Comparison of ENCODE assay signal across 28 mouse cellular contexts in genomic region chr4:57011454-57012046, GRCm38 (mm10). TPM values are rescaled to one million over a fixed set of nuclear protein-coding genes. Genes with fewer than 3 reads are reported as not detected.
DNase-seq lines count a peak whose midpoint lies in the region; ATAC-seq and TF ChIP-seq lines count a peak whose summit lies in the region.
"Had no signal": no experiment of that assay in that cellular context is flagged by ENCODE, and none has a peak within 500 bp of the region (broad histone marks: within the 10 kb centered on the region; RNA-seq: fewer than 3 reads in every experiment).

No protein-coding gene starts in this region.

- no peaks in the 10 kb centered on the region for H3K4me1 ChIP-seq in MEL (ENCODE audit: control insufficient read depth in 1 of 2, insufficient read depth in 2 of 2, low read length in 2 of 2)
- no peaks in the 10 kb centered on the region for H3K4me1 ChIP-seq in intestine, embryonic 16.5 days (ENCODE audit: control insufficient read depth, insufficient read depth, low read length)
- H3K4me1 ChIP-seq in stomach, embryonic 16.5 days (ENCODE audit: control insufficient read depth, insufficient read depth, low read length) = peaks cover 5% of the 10 kb centered on the region; the same call in 1 of the 2 replicates
- H3K4me1 ChIP-seq: forebrain, embryonic 12.5 days had no signal

- H3K9ac ChIP-seq in MEL (ENCODE audit: control insufficient read depth, low read depth, low read length, poor library complexity, severe bottlenecking) = no peak overlapping the region
- no peak overlapping the region for H3K9ac ChIP-seq in intestine, embryonic 16.5 days (ENCODE audit: low read depth, low read length)
- no peak overlapping the region for H3K9ac ChIP-seq in stomach, embryonic 16.5 days (ENCODE audit: low read length)
- H3K9ac ChIP-seq: embryonic facial prominence, embryonic 12.5 days; embryonic facial prominence, embryonic 15.5 days; forebrain, embryonic 12.5 days; forebrain, embryonic 15.5 days; heart, embryonic 13.5 days; hindbrain, embryonic 14.5 days had no signal

- TF ChIP-seq EP300 in MEL (IDR thresholded peaks at IDR 0.05; ENCODE audit: low read depth in 1 of 2, low read length in 2 of 2) = peak in 1 of 2 experiments; percentile 28; a peak in 2 of 4 replicates

- TF ChIP-seq RAD21 in MEL (IDR thresholded peaks at IDR 0.05; ENCODE audit: low read depth, low read length) = no peak

- no peak for TF ChIP-seq CTCF in MEL (IDR thresholded peaks at IDR 0.05 in 2 of 3, conservative IDR thresholded peaks at IDR 0.05 in 1 of 3; ENCODE audit: control insufficient read depth in 1 of 3, insufficient read depth in 1 of 3, low read depth in 2 of 3, low read length in 3 of 3, poor library complexity in 1 of 3, severe bottlenecking in 1 of 3)

- no peak overlapping the region for H3K4me2 ChIP-seq in intestine, embryonic 16.5 days (ENCODE audit: low read depth, low read length)
- H3K4me2 ChIP-seq in stomach, embryonic 16.5 days (ENCODE audit: low read depth, low read length) = no peak overlapping the region; the same call in 1 of the 2 replicates
- H3K4me2 ChIP-seq: embryonic facial prominence, embryonic 12.5 days; embryonic facial prominence, embryonic 15.5 days; forebrain, embryonic 12.5 days; forebrain, embryonic 15.5 days; heart, embryonic 13.5 days; hindbrain, embryonic 14.5 days had no signal

- no peaks in the 10 kb centered on the region for H3K9me3 ChIP-seq in MEL (replicated peaks; ENCODE audit: insufficient read depth, low read length)
- H3K9me3 ChIP-seq in intestine, embryonic 16.5 days (ENCODE audit: control insufficient read depth, low read length) = no peaks in the 10 kb centered on the region
- no peaks in the 10 kb centered on the region for H3K9me3 ChIP-seq in stomach, embryonic 16.5 days (replicated peaks; ENCODE audit: control insufficient read depth, low read length)
- H3K9me3 ChIP-seq: embryonic facial prominence, embryonic 12.5 days; embryonic facial prominence, embryonic 15.5 days; forebrain, embryonic 12.5 days; forebrain, embryonic 15.5 days; heart, embryonic 10.5 days; heart, embryonic 13.5 days had no signal

- peak; percentile 49 for ATAC-seq in common myeloid progenitor, adult 5-6 weeks (replicated peaks; ENCODE audit: low read depth, poor library complexity, severe bottlenecking)
- ATAC-seq in intestine, embryonic 16.5 days = peak; percentile 72; the same call in 1 of the 2 replicates
- ATAC-seq in stomach, embryonic 16.5 days (ENCODE audit: insufficient read depth, low FRiP score) = peak; percentile 67; the same call in 1 of the 2 replicates
- ATAC-seq: activated CD4-positive, CD25-positive, alpha-beta regulatory T cell, adult 4 months; CD4-positive, CD25-positive, alpha-beta regulatory T cell, adult 4 months; inflammation-experienced regulatory T-cells, adult 6 months had no signal

- H3K79me2 ChIP-seq in MEL (ENCODE audit: control insufficient read depth, insufficient read depth, low read length, poor library complexity) = no peaks in the 10 kb centered on the region

- DNase-seq in MEL (ENCODE audit: low read depth, low spot score) = peak; percentile 32
- DNase-seq in frontal cortex, postnatal 10 days (ENCODE audit: low spot score in 2 of 2) = no peak
- no peak for DNase-seq in frontal cortex, postnatal 36 days (ENCODE audit: low spot score in 2 of 2)
- DNase-seq: adrenal gland, adult 8-10 months; adrenal gland, postnatal 36 days; cerebellum, adult 18-20 months; cerebellum, adult 9-10 months; cerebellum, postnatal 14 days; gastrocnemius, adult 2 months; gastrocnemius, postnatal 25 days; heart, adult 2 months; heart, postnatal 14 days; heart, postnatal 4 days had no signal

- no peak overlapping the region for H3K27ac ChIP-seq in MEL (ENCODE audit: control insufficient read depth, low read depth, low read length)
- H3K27ac ChIP-seq in intestine, embryonic 16.5 days (ENCODE audit: low read length) = no peak overlapping the region
- H3K27ac ChIP-seq in stomach, embryonic 16.5 days (ENCODE audit: low read length) = no peak overlapping the region; the same call in 1 of the 2 replicates
- H3K27ac ChIP-seq: embryonic facial prominence, embryonic 12.5 days; embryonic facial prominence, embryonic 15.5 days; forebrain, embryonic 12.5 days; forebrain, embryonic 15.5 days; gastrocnemius, adult 2 months; heart, adult 2 months; heart, embryonic 10.5 days; heart, embryonic 13.5 days; hindbrain, embryonic 14.5 days; hindbrain, postnatal 0 days had no signal

- H3K27me3 ChIP-seq in MEL (ENCODE audit: control insufficient read depth in 1 of 2, insufficient read depth in 2 of 2, low read length in 2 of 2) = peaks cover 2 to 3% of the 10 kb centered on the region in 2 experiments; a peak in 2 of 4 replicates
- H3K27me3 ChIP-seq in intestine, embryonic 16.5 days (replicated peaks; ENCODE audit: control insufficient read depth, insufficient read depth, low read length) = no peaks in the 10 kb centered on the region
- no peaks in the 10 kb centered on the region for H3K27me3 ChIP-seq in stomach, embryonic 16.5 days (ENCODE audit: control insufficient read depth, insufficient read depth, low read length)
- H3K27me3 ChIP-seq: embryonic facial prominence, embryonic 15.5 days; forebrain, embryonic 15.5 days had no signal

- H3K4me3 ChIP-seq in MEL (ENCODE audit: control insufficient read depth in 1 of 2, insufficient read depth in 1 of 2, low read depth in 2 of 2, low read length in 2 of 2) = no peak overlapping the region
- no peak overlapping the region for H3K4me3 ChIP-seq in intestine, embryonic 16.5 days (ENCODE audit: low read length)
- H3K4me3 ChIP-seq in stomach, embryonic 16.5 days (replicated peaks; ENCODE audit: low read length) = no peak overlapping the region
- H3K4me3 ChIP-seq: embryonic facial prominence, embryonic 12.5 days; embryonic facial prominence, embryonic 15.5 days; forebrain, embryonic 12.5 days; forebrain, embryonic 15.5 days; gastrocnemius, adult 2 months; heart, adult 2 months; heart, embryonic 10.5 days; heart, embryonic 13.5 days had no signal

- 62% methylated on average over 8 of the region's 8 CpGs for WGBS in intestine, embryonic 16.5 days
- WGBS in stomach, embryonic 16.5 days = 62% methylated on average over 8 of the region's 8 CpGs

- H3K36me3 ChIP-seq in MEL (ENCODE audit: control insufficient read depth in 1 of 2, insufficient read depth in 2 of 2, low read length in 2 of 2) = no peaks in the 10 kb centered on the region
- H3K36me3 ChIP-seq in intestine, embryonic 16.5 days (ENCODE audit: control insufficient read depth, insufficient read depth, low read length) = no peaks in the 10 kb centered on the region
- H3K36me3 ChIP-seq in stomach, embryonic 16.5 days (ENCODE audit: control insufficient read depth, insufficient read depth, low read length) = no peaks in the 10 kb centered on the region
- H3K36me3 ChIP-seq: embryonic facial prominence, embryonic 12.5 days; embryonic facial prominence, embryonic 15.5 days; forebrain, embryonic 12.5 days; forebrain, embryonic 15.5 days; heart, embryonic 10.5 days; heart, embryonic 13.5 days had no signal

- TF ChIP-seq POLR2A in MEL (IDR thresholded peaks at IDR 0.05; ENCODE audit: control insufficient read depth in 1 of 2, insufficient read depth in 1 of 2, low read depth in 1 of 2, low read length in 2 of 2, poor library complexity in 1 of 2) = no peak

TF ChIP-seq in MEL, 35 proteins besides CTCF, POLR2A, EP300 and RAD21:
- no peak for TF ChIP-seq MAZ (IDR thresholded peaks at IDR 0.05; ENCODE audit: low read depth, low read length)
- TF ChIP-seq GATA1 (IDR thresholded peaks at IDR 0.05; ENCODE audit: low read depth, low read length) = 0 out of 2 replicates have a peak, but pooled peaks have one; percentile 7
- no peak for TF ChIP-seq E2F4 (IDR thresholded peaks at IDR 0.05; ENCODE audit: borderline replicate concordance, low read depth, low read length)
- no peak for TF ChIP-seq MXI1 (IDR thresholded peaks at IDR 0.05; ENCODE audit: low read depth, low read length)
- no peak for TF ChIP-seq HCFC1 (IDR thresholded peaks at IDR 0.05; ENCODE audit: low read depth, low read length)
- no peak for TF ChIP-seq NRF1 (IDR thresholded peaks at IDR 0.05; ENCODE audit: insufficient read depth, low read depth, low read length, poor library complexity, severe bottlenecking)
- no peak for TF ChIP-seq CHD2 (IDR thresholded peaks at IDR 0.05; ENCODE audit: low read length)

RNA-seq across cellular contexts. Expression of gene Frrs1l, which starts 21.4 kb away (rescaled TPM):
- not detected in 2 replicates for total RNA-seq in MEL (2012; rRNA removed)
- not detected for polyA plus RNA-seq in MEL (2012; ENCODE audit: insufficient read depth in 1 of 2, insufficient read length in 2 of 2, low read depth in 1 of 2, low replicate concordance in 2 of 2, missing spikeins in 1 of 2)
- not detected in 2 replicates for total RNA-seq in common myeloid progenitor, adult 5-6 weeks (2017)
- polyA plus RNA-seq in intestine, embryonic 16.5 days (2015; fragmentation: Nextera tagmentation; extraction: Ambion mirVana) = 0.39 and 0.43 TPM in 2 replicates
- 0.60 and 0.71 TPM in 2 replicates for polyA plus RNA-seq in stomach, embryonic 16.5 days (2015; fragmentation: Nextera tagmentation; extraction: Ambion mirVana)
- total RNA-seq: gastrocnemius, postnatal 25 days; granulocyte monocyte progenitor cell, adult 5-6 weeks had no signal
- polyA plus RNA-seq: CD4-positive, CD25-positive, alpha-beta regulatory T cell, adult 4 months; inflammation-experienced regulatory T-cells, adult 6 months had no signal
